Mouse (Mus musculus) T-cell, adult 2 months (primary cell): ENCODE results near the gene Myh15.
"Not testable (repeated sequence)": the region's sequence is repeated elsewhere in the genome, so short reads cannot be mapped to it uniquely, and the experiment has no call there.

Source experiments
- DNase-seq: peaks from one replicate; pipeline ENCODE4 v3.0.0; 2022; ENCODE audit warnings: low spot score

The Myh15 gene

DNA sequence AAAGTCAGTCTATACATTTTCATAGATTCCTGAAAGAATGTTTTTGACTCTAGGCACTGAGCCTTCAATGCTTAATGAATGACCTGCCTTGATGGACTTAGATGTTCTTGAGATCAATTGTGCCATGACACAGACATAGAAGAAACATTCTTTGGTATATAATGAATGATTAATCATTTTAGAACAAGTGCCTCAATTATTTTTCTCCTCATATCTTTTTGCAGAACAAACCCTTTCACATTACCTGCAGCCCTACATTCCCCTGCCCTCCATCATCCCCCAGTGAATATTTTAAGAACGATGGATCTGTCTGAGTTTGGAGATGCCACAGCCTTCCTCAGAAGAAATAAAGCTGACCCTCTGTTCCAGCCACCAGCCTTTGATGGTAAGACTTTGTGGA lies at the start of gene Myh15:
TSS of gene Myh15 (plus strand) at position 301 of the 400 bp plus-strand sequence.
- DNase-seq, result no peak

DNA sequence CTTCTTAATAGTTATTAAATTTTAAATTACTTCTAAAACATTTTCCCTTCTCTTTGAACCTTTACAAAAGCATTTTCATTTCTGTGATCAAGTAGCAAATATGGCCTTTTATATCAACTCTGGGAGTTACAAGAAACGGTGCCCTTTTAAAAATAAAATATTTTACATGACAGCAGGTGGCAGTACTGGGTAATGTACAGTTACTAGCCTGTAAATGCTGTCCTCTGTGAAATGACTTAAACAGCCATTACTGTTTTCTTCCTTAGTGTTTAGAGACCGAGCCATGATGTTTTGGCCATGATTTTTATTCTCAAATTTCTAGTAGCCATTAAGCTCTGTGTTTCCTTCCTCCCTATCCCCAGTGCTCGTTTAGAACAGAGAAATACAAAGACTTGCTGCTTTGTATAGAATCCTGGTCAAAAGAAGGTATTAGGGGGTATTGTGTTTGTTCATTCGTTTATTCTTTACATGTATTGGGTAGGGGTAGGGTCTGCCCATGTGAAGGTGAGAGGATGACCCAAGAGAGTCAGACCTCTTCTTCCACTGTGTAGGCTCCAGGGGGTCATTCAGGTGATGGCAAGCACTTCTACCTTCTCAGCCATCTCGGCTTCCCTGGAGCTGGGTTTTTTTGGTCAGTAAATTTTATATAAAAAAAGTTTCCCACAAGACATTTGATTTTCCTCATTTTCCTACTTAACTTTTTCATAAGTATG lies 40.5 kb upstream of the Myh15 start:
- no peak for DNase-seq

DNA sequence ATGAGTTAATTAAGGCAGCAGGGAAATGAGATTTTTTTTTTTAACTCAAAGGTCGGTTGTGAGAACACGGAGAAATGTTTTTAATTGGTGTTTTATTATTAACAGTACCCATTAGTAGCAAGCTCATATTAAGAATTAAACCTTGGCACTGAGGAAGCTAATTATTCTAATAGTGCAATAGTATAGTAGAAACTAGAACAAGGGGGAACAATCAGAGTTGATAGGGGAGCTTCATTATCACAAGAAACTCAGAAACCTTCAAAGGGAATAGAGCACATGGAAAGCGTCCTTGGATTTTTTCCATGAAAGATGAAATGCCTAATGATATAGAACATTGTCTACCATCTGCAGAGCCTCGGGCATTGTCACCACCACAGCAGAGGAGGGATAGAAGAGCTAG lies 21.4 kb upstream of the Myh15 start:
- no peak for DNase-seq

DNA sequence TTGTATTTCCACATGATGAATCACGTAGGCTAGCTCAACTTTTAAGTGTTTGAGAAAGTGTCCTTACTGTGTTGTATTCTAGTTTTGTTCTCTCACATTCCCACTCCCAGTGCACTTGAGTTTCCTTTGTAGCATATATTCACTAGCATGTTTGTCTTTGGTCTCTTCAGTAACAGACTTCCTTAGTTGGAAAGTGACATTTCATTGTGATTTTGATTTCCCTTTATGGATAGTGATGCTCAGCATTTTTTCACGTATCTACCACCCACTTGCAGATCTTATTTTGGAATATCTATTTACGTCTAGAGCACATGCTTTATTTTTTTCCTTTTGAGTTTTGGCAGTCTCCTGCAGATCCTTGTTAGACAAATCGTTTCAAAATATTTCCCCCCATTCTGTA lies 19.5 kb upstream of the Myh15 start:
- DNase-seq, result no peak

DNA sequence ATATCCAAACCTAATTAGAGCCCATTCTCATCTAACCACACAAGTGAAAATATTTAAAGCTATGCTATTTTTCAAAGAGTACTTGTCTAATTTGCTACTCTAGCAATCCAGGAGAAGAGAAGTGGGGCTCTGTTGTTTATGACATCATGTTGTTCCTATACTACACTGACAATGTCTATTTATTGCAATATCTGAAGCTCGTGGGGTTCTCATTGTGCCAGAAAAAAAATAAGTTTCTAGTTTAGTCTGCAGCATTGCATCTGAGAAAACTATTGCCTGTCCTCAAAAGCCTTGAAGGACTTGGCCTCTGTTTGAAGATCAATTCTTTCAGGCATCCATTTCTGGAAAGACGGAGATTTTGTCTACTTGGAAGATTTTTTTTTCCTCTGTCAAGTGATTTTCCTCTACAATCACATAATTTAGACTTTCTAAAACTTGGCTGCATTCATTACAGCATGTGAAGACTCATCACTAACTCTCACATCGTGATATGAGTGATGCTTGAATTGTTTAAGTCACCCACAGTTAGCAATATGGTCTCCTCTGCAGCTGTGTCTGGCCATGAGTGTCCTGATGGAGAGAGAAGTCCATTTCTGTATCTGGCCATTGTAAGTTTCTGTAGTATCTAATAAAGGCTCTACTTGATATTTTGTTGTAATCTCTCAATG lies 16.6 kb upstream of the Myh15 start:
- DNase-seq, result no peak

DNA sequence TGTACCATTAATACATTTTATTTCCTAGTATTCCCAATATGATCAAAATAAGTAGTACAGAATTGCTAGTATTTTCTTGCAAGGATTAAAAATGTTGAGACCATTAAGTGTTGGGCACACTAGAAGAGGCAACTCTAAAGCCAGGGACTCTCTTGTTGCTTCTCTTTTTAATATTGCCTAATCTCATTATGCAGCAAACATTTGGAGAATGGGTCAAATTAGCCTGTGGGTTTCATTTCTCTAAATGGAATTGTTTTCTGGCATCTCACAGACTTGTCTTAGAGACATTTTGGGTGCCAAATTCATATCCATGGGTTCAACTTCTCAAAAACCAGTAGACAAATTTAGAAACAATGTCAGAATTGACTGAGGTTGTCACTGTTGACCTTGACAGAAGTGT lies 8.1 kb upstream of the Myh15 start:
- DNase-seq, result no peak

DNA sequence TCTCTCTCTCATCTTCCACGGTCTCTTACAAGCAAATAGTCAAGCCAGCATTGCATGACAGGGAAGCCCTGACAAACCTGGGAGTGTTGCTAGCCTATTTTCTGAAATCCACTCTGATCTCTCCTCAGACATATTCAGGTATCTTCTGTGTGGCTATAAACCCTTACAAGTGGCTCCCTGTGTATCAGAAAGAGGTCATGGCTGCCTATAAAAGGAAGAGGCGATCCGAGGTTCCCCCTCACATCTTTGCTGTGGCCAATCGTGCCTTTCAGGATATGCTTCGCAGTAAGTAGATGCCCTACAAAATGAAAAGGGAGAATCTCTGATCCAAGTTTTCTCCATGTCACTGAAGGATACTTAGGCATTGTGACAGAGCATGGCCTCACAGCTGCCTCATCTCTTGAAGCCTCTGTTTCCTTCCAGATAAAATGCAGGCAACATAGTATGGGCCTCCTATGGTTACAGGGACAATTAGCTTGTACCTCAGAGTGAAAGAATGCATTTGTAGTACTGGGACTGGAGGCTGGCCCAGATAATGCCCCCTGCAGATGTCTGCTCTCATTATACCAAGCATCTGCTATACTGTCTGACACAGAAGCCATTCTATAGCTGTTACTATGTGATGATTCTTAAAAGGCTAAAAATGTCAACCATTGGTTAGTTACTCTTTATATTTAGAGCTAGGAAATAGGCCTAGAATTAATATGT lies 12.1 kb downstream of the Myh15 start:
- DNase-seq, result no peak

DNA sequence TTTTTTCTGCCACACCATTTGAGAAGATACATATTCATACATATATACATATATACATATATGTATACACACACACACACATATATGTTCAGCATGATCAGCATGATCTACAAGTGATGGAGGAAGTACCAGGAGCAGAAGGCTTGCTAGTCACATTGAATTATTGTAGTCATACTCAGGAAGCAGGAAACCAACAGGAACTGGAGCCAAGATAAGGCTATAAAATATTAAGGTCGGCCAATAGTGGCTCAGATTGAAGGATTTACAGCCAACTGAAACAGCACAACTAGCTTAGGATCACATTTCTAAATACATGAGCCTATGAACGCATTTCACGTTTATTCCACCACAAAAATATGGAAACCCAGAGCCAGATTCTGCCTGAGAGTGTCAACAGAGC lies 14.0 kb downstream of the Myh15 start:
- no peak for DNase-seq

DNA sequence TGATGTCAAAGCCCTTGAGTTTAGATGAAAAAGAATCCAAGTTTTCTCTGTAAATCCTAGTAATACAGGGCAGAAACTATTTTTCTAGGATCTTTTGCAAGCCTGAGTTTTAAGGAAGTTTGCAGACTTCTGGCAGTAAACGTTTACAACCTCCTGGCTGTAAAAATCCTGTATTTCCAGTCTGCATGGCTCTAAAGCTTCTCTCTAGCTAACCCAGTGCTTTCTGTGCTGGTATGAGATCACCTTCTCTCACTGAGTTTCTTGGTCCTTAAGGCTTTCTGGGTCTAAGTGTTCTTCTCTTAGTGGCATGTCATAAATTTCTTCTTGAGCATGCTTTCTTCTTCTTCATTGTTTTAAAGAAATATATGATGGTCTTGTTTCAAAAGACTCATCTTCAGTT lies 70.7 kb downstream of the Myh15 start:
- no peak for DNase-seq

DNA sequence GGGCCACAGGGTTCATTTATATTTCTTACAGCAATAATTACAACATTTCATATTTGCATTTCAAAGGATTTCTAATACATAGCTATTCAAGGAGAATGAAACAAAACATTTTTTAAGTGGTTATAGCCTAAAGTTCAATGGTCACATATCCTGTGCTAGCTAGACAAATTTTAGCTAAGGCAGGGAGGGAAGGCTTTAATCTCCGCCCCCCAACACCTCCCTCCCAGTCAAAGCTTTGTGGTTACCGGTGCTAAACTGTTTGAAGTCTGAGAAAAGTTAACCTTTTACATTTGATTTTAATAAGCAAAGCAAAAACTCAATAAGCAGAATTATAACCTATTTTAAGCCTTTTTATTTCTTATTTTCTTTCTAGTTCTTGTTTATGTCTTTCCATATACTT lies 98.9 kb downstream of the Myh15 start:
- DNase-seq, result peak; percentile 20

DNA sequence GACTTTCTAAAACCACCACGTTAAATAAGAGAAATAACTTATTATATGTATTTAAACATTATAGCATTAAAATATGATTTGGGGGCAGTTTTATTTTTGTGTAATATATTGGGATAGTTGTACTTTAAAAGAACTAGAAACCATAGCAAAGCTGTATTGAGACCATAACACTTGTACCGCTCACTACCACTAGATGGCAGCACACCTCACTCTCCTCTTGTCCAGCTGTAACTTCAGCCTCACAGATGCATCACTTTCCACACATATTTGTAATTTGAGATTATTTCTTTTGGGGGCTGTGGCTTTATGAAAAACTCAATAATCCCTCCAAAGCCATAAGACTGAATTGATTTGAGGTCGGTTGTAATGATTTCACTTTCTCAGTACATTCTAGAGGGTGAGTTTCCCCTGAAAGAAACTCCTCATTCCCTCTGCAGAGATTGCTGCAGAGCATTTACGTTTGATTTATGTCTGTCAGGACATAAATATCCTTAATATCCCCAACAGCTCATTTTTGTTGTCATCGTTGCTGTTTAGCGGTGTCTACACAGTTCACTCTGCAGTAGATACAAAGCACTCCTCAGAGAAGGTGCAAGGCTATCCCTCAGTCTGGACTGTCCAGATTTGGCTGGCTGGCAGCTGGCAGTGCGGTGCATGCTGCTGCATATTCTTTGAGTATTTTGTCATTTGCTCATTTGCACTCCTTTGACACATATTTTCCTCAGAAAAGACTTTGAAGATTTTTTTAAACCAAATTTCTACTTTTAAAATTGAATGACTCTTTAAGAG lies 107.3 kb downstream of the Myh15 start:
- DNase-seq, result peak; percentile 7

DNA sequence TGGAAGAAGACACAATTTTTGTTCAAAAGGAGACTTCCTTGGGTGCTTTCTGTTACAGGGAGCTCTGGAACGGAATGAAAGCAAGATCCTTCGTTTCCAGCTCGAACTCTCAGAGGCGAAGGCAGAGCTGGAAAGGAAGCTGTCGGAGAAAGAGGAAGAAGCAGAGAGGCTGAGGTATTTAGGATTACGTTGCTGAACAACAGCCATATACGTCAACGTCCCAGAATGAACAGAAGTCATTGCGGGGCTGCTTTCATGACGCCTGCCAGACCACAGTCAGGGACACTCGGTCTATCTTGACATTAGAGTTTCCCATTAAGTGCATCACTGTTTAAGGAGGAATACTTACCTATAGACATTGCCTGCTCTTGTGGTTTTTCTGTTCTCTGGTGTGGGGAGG lies 108.4 kb downstream of the Myh15 start:
- no peak for DNase-seq

DNA sequence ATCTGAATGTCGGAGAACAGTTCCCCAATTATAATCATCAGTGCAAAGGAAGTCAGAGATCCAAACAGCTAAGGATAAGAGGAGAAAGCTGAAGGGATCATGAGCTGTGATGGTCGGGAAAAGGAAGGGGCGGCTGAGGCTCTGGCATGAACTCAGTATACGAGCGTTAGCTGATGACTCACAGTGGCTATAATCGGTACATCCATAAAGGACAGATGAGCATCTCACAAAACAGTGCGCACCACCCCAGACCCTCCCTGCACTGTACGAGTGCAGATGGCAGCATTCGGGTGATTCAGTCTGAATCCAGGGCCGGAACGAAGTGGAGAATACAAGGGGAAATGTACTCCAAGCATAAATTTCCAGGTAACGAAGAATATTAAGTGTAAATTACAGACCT lies 110.0 kb downstream of the Myh15 start:
- DNase-seq, result no peak

DNA sequence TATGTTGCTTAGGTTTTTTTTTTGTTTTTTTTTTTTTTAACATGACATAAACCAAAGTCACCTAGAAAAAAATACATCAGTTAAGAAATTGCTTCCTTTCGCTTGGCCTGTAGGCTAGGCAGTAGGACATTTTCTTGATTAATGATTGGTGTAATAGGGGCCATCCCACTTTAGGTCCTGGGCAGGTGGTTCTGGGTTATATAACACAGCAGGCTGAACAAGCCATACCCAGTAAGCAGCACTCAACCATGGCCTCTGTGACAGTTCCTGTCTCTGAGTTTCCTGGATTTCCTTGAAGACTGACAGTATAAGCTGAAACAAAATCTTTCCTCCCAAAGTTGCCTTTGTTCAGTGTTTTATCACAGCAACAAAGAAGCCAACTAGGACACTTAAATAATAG lies 117.8 kb downstream of the Myh15 start:
- no peak for DNase-seq

DNA sequence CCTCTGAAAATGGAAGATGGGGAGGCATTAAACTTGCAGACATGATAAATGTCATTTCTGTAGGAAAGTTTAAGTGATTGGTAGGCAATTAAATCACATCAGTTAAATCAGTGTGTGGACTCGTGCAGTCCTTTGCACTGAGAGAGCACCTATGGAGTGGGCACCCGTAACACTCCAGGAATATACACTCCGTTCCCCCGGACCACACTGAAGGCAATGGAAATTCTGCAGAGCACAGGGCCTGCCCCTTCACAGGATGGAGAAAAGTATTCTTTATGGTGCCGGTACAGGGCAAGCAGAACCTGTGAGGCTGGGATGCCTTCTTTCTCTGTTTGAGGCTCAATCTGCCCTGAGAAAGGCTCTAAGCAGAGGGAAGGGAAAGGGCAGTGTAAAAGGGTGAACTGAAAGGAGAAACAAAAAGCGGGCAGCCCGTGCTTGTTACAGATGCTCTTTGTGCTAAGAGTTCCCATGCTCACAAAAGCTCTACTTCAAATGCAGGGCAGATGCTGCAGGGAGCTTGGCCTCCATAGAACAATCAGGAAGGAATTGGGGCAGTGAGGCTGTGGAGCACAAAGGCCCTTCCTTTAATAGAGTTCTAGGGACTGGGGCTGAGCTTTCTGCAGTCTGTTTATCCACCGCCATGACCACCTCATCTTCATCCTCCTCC lies 118.6 kb downstream of the Myh15 start:
- DNase-seq, result no peak

DNA sequence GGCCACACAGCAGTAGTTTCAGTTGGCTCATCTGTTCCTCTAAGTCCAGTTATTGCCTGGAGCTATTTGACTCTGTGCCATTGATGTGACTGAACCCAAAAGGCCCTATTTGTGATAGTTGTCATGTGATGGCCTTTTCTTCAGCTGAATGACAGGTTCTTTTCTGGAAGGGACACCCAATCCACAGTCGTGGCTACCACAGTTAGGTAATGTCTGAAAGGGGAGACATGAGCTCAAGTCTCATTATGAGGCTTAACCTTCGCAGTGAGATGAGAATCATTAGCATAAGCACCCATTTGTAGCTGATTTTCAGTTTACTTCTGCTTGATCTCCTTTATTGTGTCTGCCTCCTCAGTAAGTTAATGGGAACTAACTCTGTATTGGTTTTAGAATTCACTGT lies 136.2 kb downstream of the Myh15 start:
- no peak for DNase-seq

DNA sequence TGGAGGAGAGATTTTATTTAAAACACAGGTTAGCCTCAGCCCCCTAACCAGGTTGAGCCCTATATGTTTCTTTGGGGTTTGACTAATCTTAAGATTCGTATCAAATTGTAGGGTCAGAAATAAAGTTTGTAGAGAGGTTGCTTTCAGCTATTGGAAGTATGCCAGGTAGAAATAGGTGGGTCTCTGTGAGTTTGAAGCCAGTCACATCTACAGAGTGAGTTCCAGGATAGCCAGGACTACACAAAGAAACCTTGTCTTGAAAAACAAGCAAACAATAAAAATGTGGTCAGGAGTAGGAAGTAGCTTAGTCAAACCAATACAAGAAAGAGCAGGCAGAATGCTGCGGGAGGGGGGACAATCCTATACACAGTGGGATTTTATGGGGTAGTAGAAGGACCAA lies 136.7 kb downstream of the Myh15 start:
- DNase-seq, result no peak

DNA sequence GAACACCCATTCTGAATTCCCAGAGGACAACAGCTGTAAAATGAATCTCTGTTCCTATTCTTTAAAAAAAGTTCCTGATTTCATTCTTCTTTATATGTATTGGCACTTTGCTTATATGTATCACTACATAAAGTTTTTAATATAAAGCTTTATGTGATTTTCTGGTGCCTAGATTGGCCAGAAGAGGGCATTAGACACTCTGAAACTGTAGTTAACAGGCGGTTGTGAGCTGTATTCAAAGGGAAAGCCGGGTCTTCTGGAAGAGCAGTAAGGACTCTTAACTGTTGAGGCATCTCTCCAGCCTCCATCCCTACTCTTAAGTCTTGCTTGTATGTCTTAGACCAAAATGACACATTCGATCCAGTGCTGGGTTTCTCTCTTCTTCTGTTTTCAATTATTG lies 139.0 kb downstream of the Myh15 start:
- DNase-seq, result no peak

DNA sequence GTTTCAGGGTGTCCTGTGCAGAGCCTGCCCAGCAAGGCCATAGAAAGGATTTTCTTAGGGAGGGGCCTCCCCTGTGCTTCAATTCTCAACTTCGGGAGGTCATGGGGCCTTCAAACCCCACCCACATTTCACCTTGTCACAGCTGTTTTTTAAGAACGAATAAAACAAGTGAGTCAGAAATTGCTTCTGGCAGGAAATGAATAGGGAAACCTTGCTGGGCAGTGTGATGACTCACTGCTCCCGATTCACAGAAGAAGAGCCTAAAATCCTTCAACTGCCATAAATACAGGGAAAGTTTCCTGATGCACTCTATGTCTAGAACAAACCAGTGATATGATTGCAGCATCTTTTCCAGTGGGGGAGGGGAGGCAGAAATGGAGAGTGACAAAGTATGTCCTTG lies 140.7 kb downstream of the Myh15 start:
- DNase-seq, result no peak

DNA sequence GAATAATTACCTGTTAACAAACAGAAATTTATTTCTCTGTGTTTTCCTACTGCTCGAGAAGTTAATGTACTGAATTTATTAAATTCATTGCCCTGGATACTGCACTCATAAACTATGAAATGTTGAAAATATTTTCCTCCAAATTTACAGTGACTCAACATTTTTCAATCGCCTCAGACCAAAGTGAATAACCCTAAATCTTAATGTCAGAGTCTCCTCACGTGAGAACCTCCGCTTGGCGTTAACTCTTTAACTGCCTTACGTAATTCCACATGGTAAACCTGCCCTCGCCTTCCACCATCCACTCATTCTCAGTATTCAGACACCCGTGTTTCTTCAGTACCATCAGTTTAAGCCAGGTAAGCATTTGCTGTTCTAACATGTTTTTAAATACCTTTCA lies 166.4 kb downstream of the Myh15 start:
- no peak for DNase-seq

DNA sequence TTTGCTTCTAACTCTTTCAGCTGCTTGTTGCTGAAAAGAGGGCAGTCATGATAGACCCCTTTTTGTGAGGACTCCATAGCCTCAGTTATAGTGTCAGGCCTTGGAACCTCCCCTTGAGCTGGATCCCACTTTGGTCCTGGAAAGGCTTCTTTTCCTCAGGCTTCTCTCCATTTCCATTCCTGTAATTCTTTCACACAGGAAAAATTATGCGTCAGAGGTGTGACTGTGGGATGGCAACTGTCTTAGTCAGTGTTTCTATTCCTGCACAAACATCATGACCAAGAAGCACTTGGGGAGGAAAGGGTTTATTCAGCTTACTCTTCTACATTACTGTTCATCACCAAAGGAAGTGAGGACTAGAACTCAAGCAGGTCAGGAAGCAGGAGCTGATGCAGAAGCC lies 186.2 kb downstream of the Myh15 start:
- DNase-seq, result not testable (repeated sequence)
